Mouse (Mus musculus) urinary bladder, postnatal 4 days (tissue): ENCODE results near the gene Flnb.

ENCODE experiments used
- DNase-seq, 2 experiments: peaks; one replicate each; pipeline ENCODE4 v3.0.0; 2021 to 2022; ENCODE audit warnings: low spot score in 2 of 2

Flnb gene

GRCm38 (mm10) chr14:7896699-7897098 is 78.9 kb downstream of the Flnb start:
- peak in 1 of 2 experiments; percentile 20 for DNase-seq

GRCm38 (mm10) chr14:7899986-7900385 is 82.2 kb downstream of the Flnb start:
- DNase-seq, result no peak

GRCm38 (mm10) chr14:7900481-7901049 is 82.8 kb downstream of the Flnb start:
- peak in 1 of 2 experiments; percentile 48 for DNase-seq

GRCm38 (mm10) chr14:7901484-7902240 is 83.9 kb downstream of the Flnb start:
- no peak for DNase-seq

GRCm38 (mm10) chr14:7907058-7907457 is 89.3 kb downstream of the Flnb start:
- no peak for DNase-seq

GRCm38 (mm10) chr14:7909472-7909871 is 91.7 kb downstream of the Flnb start:
- DNase-seq, result no peak

- DNase-seq, result no peak
Measured at GRCm38 (mm10) chr14:7913842-7914241, 96.1 kb downstream of the Flnb start.

- no peak for DNase-seq
Measured at GRCm38 (mm10) chr14:7914461-7914860, 96.7 kb downstream of the Flnb start.

GRCm38 (mm10) chr14:7918150-7918991 is 100.6 kb downstream of the Flnb start:
- DNase-seq, result no peak

- DNase-seq, result no peak
Measured at GRCm38 (mm10) chr14:7919309-7919708, 101.6 kb downstream of the Flnb start.

- DNase-seq, result no peak
Measured at GRCm38 (mm10) chr14:7919921-7920320, 102.2 kb downstream of the Flnb start.

GRCm38 (mm10) chr14:7921459-7921858 is 103.7 kb downstream of the Flnb start:
- DNase-seq, result no peak

GRCm38 (mm10) chr14:7923635-7924034 is 105.9 kb downstream of the Flnb start:
- no peak for DNase-seq

GRCm38 (mm10) chr14:7928362-7928761 is 110.6 kb downstream of the Flnb start:
- DNase-seq, result no peak

- DNase-seq, result no peak
Measured at GRCm38 (mm10) chr14:7929029-7929428, 111.3 kb downstream of the Flnb start.

GRCm38 (mm10) chr14:7932151-7932550 is 114.4 kb downstream of the Flnb start:
- DNase-seq, result no peak

GRCm38 (mm10) chr14:7934166-7934565 is 116.4 kb downstream of the Flnb start:
- no peak for DNase-seq

- no peak for DNase-seq
Measured at GRCm38 (mm10) chr14:7937052-7937630, 119.4 kb downstream of the Flnb start.

GRCm38 (mm10) chr14:7938809-7939784 is 121.3 kb downstream of the Flnb start:
- DNase-seq, result no peak

GRCm38 (mm10) chr14:7941413-7941812 is 123.7 kb downstream of the Flnb start:
- DNase-seq, result no peak
